Mouse (Mus musculus) G1E (cell line): Measurements from ENCODE around the gene Col6a4.

ENCODE experiments used
- CTCF ChIP-seq: IDR thresholded peaks from 2 replicates; pipeline ENCODE4 v1.5.1; 2012; ENCODE audit warnings: low read depth, low read length, inconsistent platforms, mixed read lengths
- GATA1 ChIP-seq: IDR thresholded peaks from 2 replicates; pipeline ENCODE4 v1.6.1; 2012; ENCODE audit warnings: borderline replicate concordance, low read length, inconsistent platforms, mixed read lengths
- GATA2 ChIP-seq: IDR thresholded peaks from 2 replicates; pipeline ENCODE4 v1.6.1; 2012; ENCODE audit warnings: low read depth, low read length, inconsistent platforms, borderline replicate concordance
- POLR2AphosphoS5 ChIP-seq: IDR thresholded peaks from 2 replicates; pipeline ENCODE4 v1.6.1; 2012; ENCODE audit warnings: low read depth, low read length, inconsistent platforms; ENCODE audit not compliant: insufficient replicate concordance
- TAL1 ChIP-seq: conservative IDR thresholded peaks from 2 replicates; pipeline ENCODE4 v1.6.1; 2012; ENCODE audit warnings: low read depth, low read length, inconsistent platforms, mixed read lengths

GRCm38 (mm10) chr9:105970901-105971300, 125.7 kb downstream of the Col6a4 start:
- TF ChIP-seq CTCF, result no peak
- TF ChIP-seq GATA1, result no peak
- no peak for TF ChIP-seq GATA2
- TF ChIP-seq POLR2AphosphoS5, result no peak
- TF ChIP-seq TAL1, result no peak
